ENCODE assay signal across 10 mouse cellular contexts in genomic region chr1:155504581-155505328, GRCm38 (mm10). TPM values are rescaled to one million over a fixed set of nuclear protein-coding genes. Genes with fewer than 3 reads are reported as not detected.
DNase-seq lines count a peak whose midpoint lies in the region; ATAC-seq lines count a peak whose summit lies in the region.
"Had no signal": no experiment of that assay in that cellular context is flagged by ENCODE, and none has a peak within 500 bp of the region (broad histone marks: within the 10 kb centered on the region; RNA-seq: fewer than 3 reads in every experiment).

No protein-coding gene starts in this region.

- no peaks in the 10 kb centered on the region for H3K27me3 ChIP-seq in forebrain, embryonic 14.5 days (replicated peaks; ENCODE audit: control insufficient read depth, insufficient read depth, low read length)
- no peaks in the 10 kb centered on the region; the same call in 1 of the 2 replicates for H3K27me3 ChIP-seq in forebrain, embryonic 10.5 days (ENCODE audit: poor library complexity, severe bottlenecking)
- H3K27me3 ChIP-seq in limb, embryonic 13.5 days = no peaks in the 10 kb centered on the region
- H3K27me3 ChIP-seq in midbrain, embryonic 13.5 days = no peaks in the 10 kb centered on the region

- no peak overlapping the region for H3K9ac ChIP-seq in forebrain, embryonic 14.5 days (ENCODE audit: low read length)
- H3K9ac ChIP-seq in limb, embryonic 13.5 days = no peak overlapping the region
- H3K9ac ChIP-seq in midbrain, embryonic 13.5 days (replicated peaks) = no peak overlapping the region

- no peaks in the 10 kb centered on the region for H3K9me3 ChIP-seq in forebrain, embryonic 14.5 days (replicated peaks; ENCODE audit: control insufficient read depth, low read length)
- H3K9me3 ChIP-seq in forebrain, embryonic 10.5 days = no peaks in the 10 kb centered on the region
- no peaks in the 10 kb centered on the region for H3K9me3 ChIP-seq in limb, embryonic 13.5 days
- no peaks in the 10 kb centered on the region for H3K9me3 ChIP-seq in midbrain, embryonic 13.5 days

- no peak overlapping the region for H3K4me3 ChIP-seq in forebrain, embryonic 14.5 days (ENCODE audit: low read depth, low read length)
- H3K4me3 ChIP-seq in forebrain, embryonic 10.5 days = no peak overlapping the region
- no peak overlapping the region for H3K4me3 ChIP-seq in limb, embryonic 13.5 days
- no peak overlapping the region for H3K4me3 ChIP-seq in midbrain, embryonic 13.5 days (replicated peaks)
- H3K4me3 ChIP-seq: erythroblast, embryonic 14.5 days had no signal

- ATAC-seq in forebrain, embryonic 14.5 days = peak; percentile 32; the same call in 1 of the 2 replicates
- peak; percentile 73 for ATAC-seq in limb, embryonic 13.5 days (ENCODE audit: low FRiP score, low read depth)
- no peak for ATAC-seq in midbrain, embryonic 13.5 days

- peaks cover 16% of the 10 kb centered on the region for H3K4me1 ChIP-seq in forebrain, embryonic 14.5 days (ENCODE audit: control insufficient read depth, insufficient read depth, low read length)
- H3K4me1 ChIP-seq in forebrain, embryonic 10.5 days = peaks cover 20% of the 10 kb centered on the region
- peaks cover 33% of the 10 kb centered on the region for H3K4me1 ChIP-seq in limb, embryonic 13.5 days
- peaks cover 5% of the 10 kb centered on the region for H3K4me1 ChIP-seq in midbrain, embryonic 13.5 days (replicated peaks)

- peak; percentile 45 for DNase-seq in forebrain, embryonic 14.5 days (ENCODE audit: low spot score)
- DNase-seq in forebrain, embryonic 10.5 days (ENCODE audit: extremely low spot score, low spot score) = no peak
- DNase-seq in urinary bladder, postnatal 14 days (ENCODE audit: low spot score) = peak; percentile 44
- DNase-seq in urinary bladder, postnatal 4 days (ENCODE audit: low spot score in 2 of 2) = no peak
- DNase-seq in layer of hippocampus, postnatal 36 days = no peak
- DNase-seq in frontal cortex, adult 2 months (ENCODE audit: extremely low spot score in 1 of 2, low spot score in 1 of 2) = no peak
- DNase-seq: left cerebral cortex, postnatal 4 days had no signal

- H3K36me3 ChIP-seq in forebrain, embryonic 14.5 days (ENCODE audit: control insufficient read depth, insufficient read depth, low read length) = no peaks in the 10 kb centered on the region
- no peaks in the 10 kb centered on the region for H3K36me3 ChIP-seq in forebrain, embryonic 10.5 days (replicated peaks)
- no peaks in the 10 kb centered on the region for H3K36me3 ChIP-seq in limb, embryonic 13.5 days
- H3K36me3 ChIP-seq in midbrain, embryonic 13.5 days = no peaks in the 10 kb centered on the region

- WGBS in forebrain, embryonic 14.5 days = 62% methylated on average over 12 of the region's 12 CpGs
- 82% methylated on average over 12 of the region's 12 CpGs for WGBS in forebrain, embryonic 10.5 days
- WGBS in limb, embryonic 13.5 days = 41% methylated on average over 12 of the region's 12 CpGs
- WGBS in midbrain, embryonic 13.5 days = 67% methylated on average over 12 of the region's 12 CpGs

- H3K27ac ChIP-seq in forebrain, embryonic 14.5 days (ENCODE audit: low read depth, low read length) = no peak overlapping the region
- no peak overlapping the region for H3K27ac ChIP-seq in forebrain, embryonic 10.5 days
- H3K27ac ChIP-seq in limb, embryonic 13.5 days = peak overlapping the region; percentile 75
- H3K27ac ChIP-seq in midbrain, embryonic 13.5 days = no peak overlapping the region

- H3K4me2 ChIP-seq in forebrain, embryonic 14.5 days (ENCODE audit: low read length) = no peak overlapping the region
- peak overlapping the region; percentile 5; the same call in 1 of the 2 replicates for H3K4me2 ChIP-seq in limb, embryonic 13.5 days (replicated peaks)
- H3K4me2 ChIP-seq in midbrain, embryonic 13.5 days (replicated peaks) = no peak overlapping the region

RNA-seq across cellular contexts. Expression of gene Acbd6, which starts 53.2 kb away (rescaled TPM):
- polyA plus RNA-seq in forebrain, embryonic 14.5 days (2014; fragmentation: Nextera tagmentation; extraction: Ambion mirVana) = 91.4 and 92.8 TPM in 2 replicates
- 72.5 and 73.2 TPM in 2 replicates for polyA plus RNA-seq in forebrain, embryonic 10.5 days (2016; fragmentation: Nextera tagmentation; extraction: Ambion mirVana)
- polyA plus RNA-seq in limb, embryonic 13.5 days (2015; fragmentation: Nextera tagmentation; extraction: Ambion mirVana) = 74.5 and 80.6 TPM in 2 replicates
- 10 to 100 TPM; 81.5 to 92.2 TPM for total RNA-seq in layer of hippocampus, postnatal 36 days (2021)
- polyA plus RNA-seq in frontal cortex, adult 2 months (2012; rRNA removed) = 86.1 and 90.0 TPM in 2 replicates
- 63.2 and 73.6 TPM in 2 replicates for polyA plus RNA-seq in midbrain, embryonic 13.5 days (2015; fragmentation: Nextera tagmentation; extraction: Ambion mirVana)

Comparison
In these comparisons a context has a peak if more than half of its experiments do, and no peak if none do; other contexts are left out.
1. DNase-seq: peak in forebrain, embryonic 14.5 days (single experiment) and urinary bladder, postnatal 14 days (single experiment); none in forebrain, embryonic 10.5 days (single experiment), urinary bladder, postnatal 4 days (0 of 2), layer of hippocampus, postnatal 36 days (0 of 2) and frontal cortex, adult 2 months (0 of 2).